11 mouse cellular contexts compared by ENCODE assay signal in the genomic region with DNA sequence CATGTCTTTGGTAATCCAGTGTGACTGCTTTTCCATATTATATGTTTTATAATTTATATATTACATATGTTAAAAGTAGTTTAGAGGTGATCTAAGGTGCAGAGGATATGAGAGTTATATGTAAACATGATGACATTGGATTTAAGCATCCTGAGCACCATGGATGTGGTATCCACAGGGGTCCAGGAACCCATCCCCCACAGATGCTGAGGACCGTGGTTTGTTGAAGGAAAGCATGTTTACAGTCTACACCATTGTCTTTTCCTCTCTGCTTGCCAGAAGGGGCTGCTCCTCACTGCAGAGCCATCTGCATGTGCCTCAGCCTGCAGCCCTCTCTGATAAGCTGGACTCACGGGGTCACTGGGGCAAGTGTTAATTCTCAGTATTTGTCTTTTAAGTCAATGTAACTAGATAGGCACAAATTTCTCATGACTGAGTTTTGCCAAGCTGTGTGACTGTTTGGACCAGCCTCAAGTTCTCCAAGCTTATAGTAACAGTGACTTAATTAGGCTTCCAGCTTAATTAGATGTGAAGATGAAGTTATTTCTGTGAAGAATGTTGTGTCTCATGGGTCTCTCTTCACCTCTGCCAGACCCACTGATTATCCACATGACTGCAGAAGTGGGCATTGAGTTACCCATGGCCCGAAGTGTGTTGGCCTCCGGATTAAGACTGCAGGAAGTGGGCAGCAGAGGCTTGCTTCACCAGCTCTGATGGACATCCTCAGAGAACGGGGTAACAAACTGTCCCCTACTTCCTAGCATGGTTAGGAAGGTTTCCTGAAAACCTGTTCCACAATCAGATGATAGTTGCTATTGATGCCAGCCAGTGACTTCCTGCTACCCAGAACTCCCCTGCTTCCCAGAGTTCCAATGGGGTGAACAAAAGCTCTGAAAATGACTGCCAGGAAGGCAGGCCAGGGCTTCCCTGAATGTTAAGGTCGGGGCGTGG. TPM values are rescaled to one million over a fixed set of nuclear protein-coding genes. Genes with fewer than 3 reads are reported as not detected.
DNase-seq lines count a peak whose midpoint lies in the region; ATAC-seq and TF ChIP-seq lines count a peak whose summit lies in the region.
"Had no signal": no experiment of that assay in that cellular context is flagged by ENCODE, and none has a peak within 500 bp of the region (broad histone marks: within the 10 kb centered on the region; RNA-seq: fewer than 3 reads in every experiment).

No protein-coding gene starts in this region.

- H3K36me3 ChIP-seq in heart, embryonic 10.5 days = no peaks in the 10 kb centered on the region
- no peaks in the 10 kb centered on the region for H3K36me3 ChIP-seq in liver, embryonic 13.5 days
- H3K36me3 ChIP-seq in stomach, postnatal 0 days (ENCODE audit: control insufficient read depth, insufficient read depth, low read length) = no peaks in the 10 kb centered on the region
- H3K36me3 ChIP-seq: limb, embryonic 12.5 days had no signal

- no peak for ATAC-seq in liver, embryonic 13.5 days (ENCODE audit: low read depth)
- no peak for ATAC-seq in stomach, postnatal 0 days (ENCODE audit: low FRiP score, low TSS enrichment)
- ATAC-seq in erythroblast, adult 5-6 weeks (replicated peaks; ENCODE audit: low FRiP score, poor library complexity, severe bottlenecking) = no peak

- TF ChIP-seq CTCF in stomach, postnatal 0 days (IDR thresholded peaks at IDR 0.05; ENCODE audit: low read depth) = no peak

- no peaks in the 10 kb centered on the region for H3K27me3 ChIP-seq in heart, embryonic 10.5 days (ENCODE audit: insufficient read depth, poor library complexity, severe bottlenecking)
- no peaks in the 10 kb centered on the region for H3K27me3 ChIP-seq in liver, embryonic 13.5 days
- H3K27me3 ChIP-seq in stomach, postnatal 0 days (ENCODE audit: control insufficient read depth, insufficient read depth, low read length) = no peaks in the 10 kb centered on the region
- H3K27me3 ChIP-seq: limb, embryonic 12.5 days had no signal

- H3K4me2 ChIP-seq in liver, embryonic 13.5 days = no peak overlapping the region
- H3K4me2 ChIP-seq in stomach, postnatal 0 days (replicated peaks; ENCODE audit: low read depth) = no peak overlapping the region
- H3K4me2 ChIP-seq: limb, embryonic 12.5 days had no signal

- H3K9me3 ChIP-seq in heart, embryonic 10.5 days = no peaks in the 10 kb centered on the region
- no peaks in the 10 kb centered on the region for H3K9me3 ChIP-seq in liver, embryonic 13.5 days (replicated peaks)
- H3K9me3 ChIP-seq in stomach, postnatal 0 days (ENCODE audit: control insufficient read depth, low read length) = no peaks in the 10 kb centered on the region
- H3K9me3 ChIP-seq: limb, embryonic 12.5 days had no signal

- no peak for DNase-seq in heart, embryonic 10.5 days (ENCODE audit: low spot score)
- DNase-seq in heart, adult 8-10 months (ENCODE audit: low spot score) = no peak
- peak; percentile 52 for DNase-seq in lung, postnatal 36 days
- DNase-seq in lung, postnatal 14 days = no peak
- no peak for DNase-seq in liver, embryonic 13.5 days
- DNase-seq in stomach, postnatal 0 days (ENCODE audit: low spot score) = no peak
- DNase-seq in urinary bladder, postnatal 10 days (ENCODE audit: low spot score) = no peak
- DNase-seq: right cerebral cortex, postnatal 25 days; thymus, adult 2 months had no signal

- H3K4me3 ChIP-seq in heart, embryonic 10.5 days = no peak overlapping the region
- H3K4me3 ChIP-seq in liver, embryonic 13.5 days (replicated peaks) = no peak overlapping the region
- no peak overlapping the region for H3K4me3 ChIP-seq in stomach, postnatal 0 days (ENCODE audit: low read depth, low read length)
- H3K4me3 ChIP-seq: limb, embryonic 12.5 days had no signal

- H3K27ac ChIP-seq in heart, embryonic 10.5 days = peak overlapping the region; percentile 49
- peak overlapping the region; percentile 53 for H3K27ac ChIP-seq in liver, embryonic 13.5 days
- H3K27ac ChIP-seq in stomach, postnatal 0 days (replicated peaks) = 0 out of 2 replicates have a peak overlapping the region, but pooled peaks have one; percentile 18

- peaks cover 62% of the 10 kb centered on the region for H3K4me1 ChIP-seq in heart, embryonic 10.5 days
- peaks cover 57% of the 10 kb centered on the region for H3K4me1 ChIP-seq in liver, embryonic 13.5 days (replicated peaks)
- peaks cover 21% of the 10 kb centered on the region for H3K4me1 ChIP-seq in stomach, postnatal 0 days (replicated peaks; ENCODE audit: control insufficient read depth, insufficient read depth)

- H3K9ac ChIP-seq in liver, embryonic 13.5 days = no peak overlapping the region
- no peak overlapping the region for H3K9ac ChIP-seq in stomach, postnatal 0 days (ENCODE audit: low read length)
- H3K9ac ChIP-seq: limb, embryonic 12.5 days had no signal

- 44% methylated on average over 7 of the region's 7 CpGs for WGBS in heart, embryonic 10.5 days
- WGBS in liver, embryonic 13.5 days (ENCODE audit: insufficient replicate concordance) = 35% methylated on average over 7 of the region's 7 CpGs
- WGBS in stomach, postnatal 0 days = 62% methylated on average over 7 of the region's 7 CpGs

- TF ChIP-seq EP300 in stomach, postnatal 0 days (optimal IDR thresholded peaks at IDR 0.05) = no peak

RNA-seq across cellular contexts. Expression of a gene that starts 14.0 kb away (rescaled TPM):
- 15.1 and 26.4 TPM in 2 replicates for polyA plus RNA-seq in heart, embryonic 10.5 days (2016; fragmentation: Nextera tagmentation; extraction: Ambion mirVana)
- total RNA-seq in heart, adult 8-10 months (2022) = 10 to 100 TPM; 17.5 to 20.2 (median 19.0) TPM
- polyA plus RNA-seq in liver, embryonic 13.5 days (2015; fragmentation: Nextera tagmentation; extraction: Ambion mirVana) = 2.6 and 2.8 TPM in 2 replicates
- polyA plus RNA-seq in stomach, postnatal 0 days (2015; fragmentation: Nextera tagmentation; extraction: Ambion mirVana) = 7.6 and 9.2 TPM in 2 replicates
- total RNA-seq in erythroblast, adult 5-6 weeks (2015; ENCODE audit: low replicate concordance) = 16.7 and 20.3 TPM in 2 replicates
- 12.4 and 18.3 TPM in 2 replicates for total RNA-seq in erythroblast, adult 5-6 weeks (2017; ENCODE audit: low replicate concordance)

RNA-seq across cellular contexts. Expression of a gene that starts 41.2 kb away (rescaled TPM):
- polyA plus RNA-seq in heart, embryonic 10.5 days (2016; fragmentation: Nextera tagmentation; extraction: Ambion mirVana) = 280 and 324 TPM in 2 replicates
- total RNA-seq in heart, adult 8-10 months (2022) = 10 to 100 TPM; 46.3 to 59.0 (median 50.8) TPM
- 224 and 238 TPM in 2 replicates for polyA plus RNA-seq in liver, embryonic 13.5 days (2015; fragmentation: Nextera tagmentation; extraction: Ambion mirVana)
- polyA plus RNA-seq in stomach, postnatal 0 days (2015; fragmentation: Nextera tagmentation; extraction: Ambion mirVana) = 159 and 166 TPM in 2 replicates
- total RNA-seq in erythroblast, adult 5-6 weeks (2015; ENCODE audit: low replicate concordance) = 39.8 and 54.5 TPM in 2 replicates
- total RNA-seq in erythroblast, adult 5-6 weeks (2017; ENCODE audit: low replicate concordance) = 49.6 and 55.6 TPM in 2 replicates
